Mouse (Mus musculus): ENCODE results near the gene Ccpg1os.

DNA sequence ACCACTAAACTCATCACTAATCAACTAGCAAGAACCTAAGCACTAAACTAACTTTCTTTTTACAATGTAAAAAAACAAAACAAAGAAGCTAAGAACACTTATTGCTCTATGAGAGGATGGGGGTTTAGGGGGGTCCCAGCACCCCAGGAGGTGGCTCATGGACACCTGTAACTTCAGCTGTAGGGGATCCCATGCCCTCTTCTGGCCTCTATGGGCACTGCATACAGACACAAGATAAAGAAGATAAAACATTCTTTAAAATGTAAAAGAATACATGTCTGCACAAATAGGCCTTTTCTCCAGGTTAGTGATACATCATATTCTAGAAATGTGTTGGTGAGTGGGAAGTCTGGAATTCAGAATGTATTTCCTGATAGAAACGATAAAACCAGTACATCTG lies 48.2 kb upstream of the Ccpg1os start:
- 0 out of 2 replicates have a peak, but pooled peaks have one; percentile 4 for TF ChIP-seq CTCF (IDR thresholded peaks at IDR 0.05)
- no peak for TF ChIP-seq POLR2A (IDR thresholded peaks at IDR 0.05; ENCODE audit: insufficient read depth, low read depth, low read length)
